25 mouse cellular contexts compared by ENCODE assay signal in genomic region chr3:53205706-53206105, GRCm38 (mm10).
DNase-seq lines count a peak whose midpoint lies in the region; ATAC-seq and TF ChIP-seq lines count a peak whose summit lies in the region.
"Had no signal": no experiment of that assay in that cellular context is flagged by ENCODE, and none has a peak within 500 bp of the region (broad histone marks: within the 10 kb centered on the region; RNA-seq: fewer than 3 reads in every experiment).

No protein-coding gene starts in this region.

- H3K9ac ChIP-seq in hindbrain, embryonic 11.5 days (ENCODE audit: low read depth, low read length), result no peak overlapping the region
- no peak overlapping the region for H3K9ac ChIP-seq in hindbrain, postnatal 0 days (replicated peaks; ENCODE audit: low read length)
- H3K9ac ChIP-seq in hindbrain, embryonic 14.5 days, result no peak overlapping the region
- H3K9ac ChIP-seq: embryonic facial prominence, embryonic 15.5 days; limb, embryonic 12.5 days; liver, embryonic 15.5 days; lung, embryonic 14.5 days had no signal

- H3K27me3 ChIP-seq in hindbrain, embryonic 11.5 days (ENCODE audit: control insufficient read depth, insufficient read depth, low read length), result 0 out of 2 replicates have a peak, but pooled peaks cover 2% of the 10 kb centered on the region
- no peaks in the 10 kb centered on the region for H3K27me3 ChIP-seq in hindbrain, postnatal 0 days (ENCODE audit: insufficient read depth, low read length)
- H3K27me3 ChIP-seq in hindbrain, embryonic 14.5 days (ENCODE audit: control insufficient read depth, insufficient read depth, low read length), result peaks cover 3% of the 10 kb centered on the region; the same call in 1 of the 2 replicates
- H3K27me3 ChIP-seq: embryonic facial prominence, embryonic 15.5 days; liver, embryonic 15.5 days had no signal

- no peak overlapping the region for H3K4me2 ChIP-seq in hindbrain, embryonic 11.5 days (replicated peaks; ENCODE audit: low read depth, low read length)
- H3K4me2 ChIP-seq in hindbrain, postnatal 0 days (ENCODE audit: low read depth, low read length), result no peak overlapping the region
- H3K4me2 ChIP-seq in hindbrain, embryonic 14.5 days (replicated peaks), result no peak overlapping the region
- H3K4me2 ChIP-seq: embryonic facial prominence, embryonic 15.5 days; limb, embryonic 12.5 days; liver, embryonic 15.5 days; lung, embryonic 14.5 days had no signal

- no peak for TF ChIP-seq CTCF in hindbrain, postnatal 0 days (IDR thresholded peaks at IDR 0.05; ENCODE audit: low read depth)

- H3K9me3 ChIP-seq in hindbrain, embryonic 11.5 days (ENCODE audit: control insufficient read depth, low read length), result no peaks in the 10 kb centered on the region
- no peaks in the 10 kb centered on the region for H3K9me3 ChIP-seq in hindbrain, postnatal 0 days (ENCODE audit: low read length)
- H3K9me3 ChIP-seq in hindbrain, embryonic 14.5 days (ENCODE audit: control insufficient read depth, low read length), result no peaks in the 10 kb centered on the region
- H3K9me3 ChIP-seq: embryonic facial prominence, embryonic 10.5 days; embryonic facial prominence, embryonic 15.5 days; heart, embryonic 10.5 days; limb, embryonic 12.5 days; liver, embryonic 15.5 days had no signal

- H3K4me1 ChIP-seq in hindbrain, embryonic 11.5 days (replicated peaks; ENCODE audit: control insufficient read depth, insufficient read depth, low read length), result peaks cover 12% of the 10 kb centered on the region
- peaks cover 33% of the 10 kb centered on the region for H3K4me1 ChIP-seq in hindbrain, postnatal 0 days (ENCODE audit: insufficient read depth, low read length)
- peaks cover 39% of the 10 kb centered on the region for H3K4me1 ChIP-seq in hindbrain, embryonic 14.5 days (replicated peaks; ENCODE audit: control insufficient read depth, insufficient read depth, low read length)
- H3K4me1 ChIP-seq: liver, embryonic 15.5 days had no signal

- no peak for DNase-seq in hindbrain, embryonic 11.5 days (ENCODE audit: low spot score)
- no peak for DNase-seq in hindbrain, postnatal 0 days (ENCODE audit: low spot score)
- peak; percentile 14 for DNase-seq in 3134 (ENCODE audit: extremely low read depth, insufficient read length, low spot score)
- peak; percentile 33 for DNase-seq in 3T3-L1 (ENCODE audit: low read depth, low spot score)
- DNase-seq in hindbrain, embryonic 14.5 days (ENCODE audit: low spot score), result no peak
- DNase-seq in urinary bladder, postnatal 25 days (ENCODE audit: low spot score), result no peak
- DNase-seq: adrenal gland, adult 8-10 months; cerebellum, postnatal 10 days; gastrocnemius, postnatal 14 days; heart, postnatal 36 days; kidney, postnatal 14 days; lung, embryonic 14.5 days; lung, postnatal 14 days; right cerebral cortex, postnatal 4 days; thymus, adult 18-20 months; thymus, postnatal 36 days had no signal

- no peak for ATAC-seq in hindbrain, embryonic 11.5 days (ENCODE audit: low FRiP score)
- no peak for ATAC-seq in hindbrain, postnatal 0 days
- ATAC-seq in hindbrain, embryonic 14.5 days (ENCODE audit: low FRiP score), result no peak
- ATAC-seq: forebrain, embryonic 14.5 days; intestine, postnatal 0 days had no signal

- no peaks in the 10 kb centered on the region for H3K36me3 ChIP-seq in hindbrain, embryonic 11.5 days (ENCODE audit: control insufficient read depth, insufficient read depth, low read length)
- H3K36me3 ChIP-seq in hindbrain, postnatal 0 days (ENCODE audit: insufficient read depth, low read length), result no peaks in the 10 kb centered on the region
- no peaks in the 10 kb centered on the region for H3K36me3 ChIP-seq in hindbrain, embryonic 14.5 days (replicated peaks; ENCODE audit: control insufficient read depth, insufficient read depth)
- H3K36me3 ChIP-seq: embryonic facial prominence, embryonic 10.5 days; embryonic facial prominence, embryonic 15.5 days; G1E; heart, embryonic 10.5 days; limb, embryonic 12.5 days; liver, embryonic 15.5 days had no signal

- H3K4me3 ChIP-seq in hindbrain, embryonic 11.5 days (ENCODE audit: low read depth, low read length), result no peak overlapping the region
- H3K4me3 ChIP-seq in hindbrain, postnatal 0 days (ENCODE audit: low read length), result no peak overlapping the region
- H3K4me3 ChIP-seq in hindbrain, embryonic 14.5 days (replicated peaks; ENCODE audit: low read length), result no peak overlapping the region
- H3K4me3 ChIP-seq: embryonic facial prominence, embryonic 10.5 days; embryonic facial prominence, embryonic 15.5 days; heart, embryonic 10.5 days; limb, embryonic 12.5 days; liver, embryonic 15.5 days had no signal

- H3K27ac ChIP-seq in hindbrain, embryonic 11.5 days (ENCODE audit: low read depth, low read length), result peak overlapping the region; percentile 18
- H3K27ac ChIP-seq in hindbrain, postnatal 0 days, result no peak overlapping the region
- H3K27ac ChIP-seq in hindbrain, embryonic 14.5 days, result peak overlapping the region; percentile 55; the same call in 1 of the 2 replicates
- H3K27ac ChIP-seq: embryonic facial prominence, embryonic 10.5 days; embryonic facial prominence, embryonic 15.5 days; heart, embryonic 10.5 days; limb, embryonic 12.5 days; liver, embryonic 15.5 days; stomach, postnatal 0 days had no signal

- WGBS in hindbrain, embryonic 11.5 days, result 88% methylated on average over 3 of the region's 3 CpGs
- 73% methylated on average over 3 of the region's 3 CpGs for WGBS in hindbrain, postnatal 0 days
- WGBS in hindbrain, embryonic 14.5 days, result 81% methylated on average over 3 of the region's 3 CpGs

Comparison
In these comparisons a context has a peak if more than half of its experiments do, and no peak if none do; other contexts are left out.
1. DNase-seq: peak in 3134 (single experiment) and 3T3-L1 (single experiment); none in hindbrain, embryonic 11.5 days (single experiment), hindbrain, postnatal 0 days (single experiment), hindbrain, embryonic 14.5 days (single experiment) and urinary bladder, postnatal 25 days (single experiment).